Mouse (Mus musculus) mouse embryonic stem cell (cell line): Measurements from ENCODE around the gene Gsn.

Experiments
- in situ Hi-C, 2 experiments: fragments of 300-500 bp; cut with MboI; formaldehyde crosslinking; loops; 1 replicate in 1 of 2; 3 replicates in 1 of 2; pipeline ENCODE4 v1.14.3; 2019 to 2020; ENCODE audit warnings: low sequenced_read_pairs in 2 of 2, low pct_unique_long_range_greater_than_20kb in 1 of 2, mixed read lengths in 1 of 2; ENCODE audit not compliant: unreplicated experiment in 1 of 2

Gsn gene

GRCm38 (mm10) chr2:35270531-35270984 is 14.4 kb downstream of the Gsn start:
- in situ Hi-C loops: no loop called here

GRCm38 (mm10) chr2:35271817-35272216 is 15.6 kb downstream of the Gsn start:
- in situ Hi-C loops: no loop called here

- in situ Hi-C loops: no loop called here
These were observed 16.7 kb downstream of the Gsn start for GRCm38 (mm10) chr2:35272881-35273280.

GRCm38 (mm10) chr2:35273536-35273935 is 17.4 kb downstream of the Gsn start:
- in situ Hi-C loops: no loop called here

GRCm38 (mm10) chr2:35277686-35278085 is 21.5 kb downstream of the Gsn start:
- in situ Hi-C loops: no loop called here

GRCm38 (mm10) chr2:35278371-35279210 is 22.4 kb downstream of the Gsn start:
- in situ Hi-C loops: no loop called here

GRCm38 (mm10) chr2:35280001-35280400 is 23.8 kb downstream of the Gsn start:
- in situ Hi-C loops: no loop called here

GRCm38 (mm10) chr2:35282214-35282613 is 26.0 kb downstream of the Gsn start:
- in situ Hi-C loops: no loop called here

- in situ Hi-C loops: no loop called here
These were observed 27.8 kb downstream of the Gsn start for GRCm38 (mm10) chr2:35283997-35284396.

GRCm38 (mm10) chr2:35285209-35285608 is 29.0 kb downstream of the Gsn start:
- in situ Hi-C loops: no loop called here

- in situ Hi-C loops: no loop called here
These were observed 30.9 kb downstream of the Gsn start for GRCm38 (mm10) chr2:35287017-35287620.

GRCm38 (mm10) chr2:35288758-35289635 is 32.8 kb downstream of the Gsn start:
- in situ Hi-C loops: no loop called here

- in situ Hi-C loops: loop anchor here (5.0 to 10.0 kb wide), 2 partner anchors 70 to 223 kb away; no protein-coding TSS in a partner anchor
These were observed 35.7 kb downstream of the Gsn start for GRCm38 (mm10) chr2:35291856-35292255.

GRCm38 (mm10) chr2:35292700-35293099 is 36.5 kb downstream of the Gsn start:
- in situ Hi-C loops: loop anchor here (5.0 to 10.0 kb wide), 2 partner anchors 70 to 222 kb away; no protein-coding TSS in a partner anchor

- in situ Hi-C loops: loop anchor here (5.0 to 10.0 kb wide), 2 partner anchors 69 to 222 kb away; no protein-coding TSS in a partner anchor
These were observed 37.1 kb downstream of the Gsn start for GRCm38 (mm10) chr2:35293291-35293690.

- in situ Hi-C loops: loop anchor here in 1 of 2 experiments (5.0 to 10.0 kb wide), 2 partner anchors 64 to 217 kb away; no protein-coding TSS in a partner anchor
These were observed 41.6 kb downstream of the Gsn start for GRCm38 (mm10) chr2:35297703-35298332.

GRCm38 (mm10) chr2:35299437-35299836 is 43.3 kb downstream of the Gsn start:
- in situ Hi-C loops: loop anchor here in 1 of 2 experiments (5.0 to 10.0 kb wide), 2 partner anchors 63 to 215 kb away; no protein-coding TSS in a partner anchor
